Mouse (Mus musculus): ENCODE data around the gene Aass.
"Not testable (repeated sequence)": the region's sequence is repeated elsewhere in the genome, so short reads cannot be mapped to it uniquely, and the experiment has no call there.

Gene Aass

DNA sequence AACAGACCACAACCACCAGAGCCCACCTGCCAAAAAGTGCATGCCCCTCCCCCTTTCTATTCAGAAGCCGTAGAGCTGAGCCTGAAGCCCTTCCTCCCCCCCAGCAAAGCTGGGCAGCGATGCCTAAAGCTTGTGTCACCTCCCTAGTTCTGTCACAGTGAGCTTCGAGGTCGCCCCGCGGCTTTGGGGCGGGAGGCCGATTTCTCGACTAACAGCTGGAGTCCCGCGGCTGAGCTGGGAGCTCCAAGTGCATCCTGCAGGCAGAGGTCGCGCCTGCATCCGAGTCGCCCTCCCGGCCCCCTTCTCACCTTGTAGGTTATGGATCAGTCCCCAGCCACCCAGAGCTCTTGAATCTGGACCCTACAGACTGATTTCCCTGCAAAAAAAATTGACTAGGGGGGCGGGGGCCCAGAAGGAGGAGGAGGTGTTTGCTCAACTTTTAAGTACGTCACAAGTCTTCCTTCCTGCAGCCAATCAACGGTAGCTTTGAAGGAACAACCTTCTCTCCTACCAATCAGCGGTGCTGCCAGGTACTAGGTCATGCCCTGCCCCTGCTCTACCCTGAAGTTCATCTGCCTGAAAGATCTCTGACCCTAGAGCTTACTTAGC is at the start of gene Aass:
Gene Aass (minus strand): TSS at position 414 of the 609 bp plus-strand sequence.
- DNase-seq = peak; percentile 34

- peak; percentile 61 to 72 for DNase-seq
These were observed 47.3 kb upstream of the Aass start for GRCm38 (mm10) chr6:23180096-23180495.

GRCm38 (mm10) chr6:23163824-23164223 is 31.0 kb upstream of the Aass start:
- not testable (repeated sequence) for DNase-seq

GRCm38 (mm10) chr6:23156357-23156756 is 23.6 kb upstream of the Aass start:
- DNase-seq = not testable (repeated sequence)

- no peak for DNase-seq
These were observed 20.3 kb upstream of the Aass start for GRCm38 (mm10) chr6:23153112-23153511.

GRCm38 (mm10) chr6:23147221-23147620 is 14.4 kb upstream of the Aass start:
- DNase-seq = no peak

DNA sequence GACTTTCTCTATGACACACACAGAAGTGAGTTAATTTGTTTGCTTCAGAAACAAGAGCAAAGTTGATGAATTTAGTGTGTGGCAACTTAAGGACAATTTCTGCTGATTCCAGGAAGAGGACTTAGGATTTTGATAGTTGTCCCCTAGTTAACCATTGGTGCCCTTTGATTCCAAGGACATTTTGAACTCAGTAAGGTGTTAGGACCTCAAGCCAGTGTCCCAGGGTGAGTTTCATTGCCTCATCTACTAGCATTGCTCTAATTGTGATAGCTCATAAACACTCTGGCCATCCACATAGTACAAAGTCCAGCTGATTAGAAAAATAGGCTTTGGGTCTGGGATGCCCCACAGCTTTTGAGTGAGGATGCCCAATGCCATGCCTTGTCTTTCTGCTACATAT is 11.2 kb upstream of the Aass start:
- no peak for DNase-seq

GRCm38 (mm10) chr6:23131015-23131414 is 1.8 kb downstream of the Aass start:
- DNase-seq = no peak

GRCm38 (mm10) chr6:23129201-23129600 is 3.6 kb downstream of the Aass start:
- peak; percentile 9 to 13 for DNase-seq

DNA sequence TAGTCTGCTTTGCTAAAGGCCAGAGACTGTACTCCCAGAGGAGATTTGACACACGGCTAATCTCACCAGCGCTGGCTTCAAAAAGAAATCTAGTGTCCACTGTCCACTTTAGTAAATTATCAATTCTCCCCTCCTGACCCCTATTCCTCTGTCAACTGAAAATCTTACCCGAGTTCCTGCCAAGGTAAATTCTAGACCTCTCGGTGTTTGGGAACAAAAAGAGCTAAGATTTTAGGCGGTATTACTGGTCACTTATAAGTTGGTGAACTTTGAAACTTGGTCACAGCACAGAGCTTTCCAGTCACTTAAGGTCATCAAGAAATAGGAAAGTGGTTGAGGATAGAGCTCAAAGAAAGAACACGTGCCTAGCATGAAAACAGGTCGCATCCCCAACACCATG is 6.1 kb downstream of the Aass start:
- no peak for DNase-seq

GRCm38 (mm10) chr6:23125831-23126230 is 7.0 kb downstream of the Aass start:
- DNase-seq = no peak

DNA sequence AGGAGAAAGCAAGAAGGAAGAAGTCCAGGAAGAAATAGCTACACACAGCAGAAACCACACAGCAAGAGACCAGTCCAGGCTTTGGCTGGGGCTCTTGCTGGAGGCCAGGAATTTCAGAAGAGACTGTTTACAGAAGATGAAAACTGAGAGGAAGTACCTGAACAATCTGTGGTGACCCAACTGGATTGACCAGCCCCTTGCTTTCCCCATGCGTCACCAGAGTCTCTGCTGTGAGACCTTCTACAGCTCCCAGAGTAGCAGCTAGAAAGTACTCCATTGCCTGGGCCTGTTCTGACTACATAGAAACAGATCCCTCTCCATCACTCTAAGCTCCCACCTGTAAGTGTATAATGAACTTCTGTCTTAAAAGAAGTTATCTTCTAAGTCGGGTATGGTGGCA is 8.0 kb downstream of the Aass start:
- no peak for DNase-seq

DNA sequence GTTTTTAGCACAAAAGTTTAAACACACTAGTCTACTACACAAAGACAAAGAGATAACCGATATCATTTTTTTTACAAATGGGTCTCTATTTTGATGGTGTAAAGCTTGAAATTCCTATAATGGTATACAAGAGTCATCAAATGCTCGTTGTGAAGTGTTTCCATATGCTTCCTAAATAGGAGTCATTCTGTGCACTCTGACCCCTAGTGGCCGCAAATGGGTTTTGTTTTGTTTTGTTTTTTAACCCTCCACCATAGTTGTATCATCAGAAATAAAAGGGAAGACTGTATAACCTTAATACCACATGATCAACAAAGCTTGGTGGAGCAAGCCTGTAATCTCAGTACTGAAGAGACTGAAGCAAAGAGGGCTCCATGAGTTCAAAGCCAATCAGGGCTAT is 9.9 kb downstream of the Aass start:
- peak; percentile 35 to 46 for DNase-seq

DNA sequence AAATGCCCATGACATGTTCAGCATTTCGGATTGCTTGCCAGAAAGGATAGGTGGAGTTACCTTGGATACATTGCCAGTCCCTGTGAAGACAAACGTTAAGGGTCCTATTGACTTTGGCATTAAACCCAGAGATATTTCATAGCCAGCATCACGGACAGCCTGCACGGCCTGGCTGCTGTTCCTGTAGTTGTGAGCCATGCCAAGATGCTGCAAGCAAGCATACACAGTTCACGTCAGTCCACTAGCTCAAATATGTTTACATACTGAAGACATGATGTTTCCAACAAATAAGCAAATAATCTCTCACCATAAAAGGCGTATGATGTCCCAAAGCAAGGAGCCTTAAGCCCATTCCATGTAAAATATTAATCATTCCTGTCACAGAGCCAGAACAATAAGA is 18.0 kb downstream of the Aass start:
- DNase-seq = peak; percentile 51 to 63

GRCm38 (mm10) chr6:23107069-23107468 is 25.7 kb downstream of the Aass start:
- no peak for DNase-seq

- no peak for DNase-seq
These were observed 26.4 kb downstream of the Aass start for GRCm38 (mm10) chr6:23106373-23106772.

- DNase-seq = not testable (repeated sequence)
These were observed 42.3 kb downstream of the Aass start for GRCm38 (mm10) chr6:23090346-23091055.

- DNase-seq = not testable (repeated sequence)
These were observed 43.5 kb downstream of the Aass start for GRCm38 (mm10) chr6:23089292-23089691.

DNA sequence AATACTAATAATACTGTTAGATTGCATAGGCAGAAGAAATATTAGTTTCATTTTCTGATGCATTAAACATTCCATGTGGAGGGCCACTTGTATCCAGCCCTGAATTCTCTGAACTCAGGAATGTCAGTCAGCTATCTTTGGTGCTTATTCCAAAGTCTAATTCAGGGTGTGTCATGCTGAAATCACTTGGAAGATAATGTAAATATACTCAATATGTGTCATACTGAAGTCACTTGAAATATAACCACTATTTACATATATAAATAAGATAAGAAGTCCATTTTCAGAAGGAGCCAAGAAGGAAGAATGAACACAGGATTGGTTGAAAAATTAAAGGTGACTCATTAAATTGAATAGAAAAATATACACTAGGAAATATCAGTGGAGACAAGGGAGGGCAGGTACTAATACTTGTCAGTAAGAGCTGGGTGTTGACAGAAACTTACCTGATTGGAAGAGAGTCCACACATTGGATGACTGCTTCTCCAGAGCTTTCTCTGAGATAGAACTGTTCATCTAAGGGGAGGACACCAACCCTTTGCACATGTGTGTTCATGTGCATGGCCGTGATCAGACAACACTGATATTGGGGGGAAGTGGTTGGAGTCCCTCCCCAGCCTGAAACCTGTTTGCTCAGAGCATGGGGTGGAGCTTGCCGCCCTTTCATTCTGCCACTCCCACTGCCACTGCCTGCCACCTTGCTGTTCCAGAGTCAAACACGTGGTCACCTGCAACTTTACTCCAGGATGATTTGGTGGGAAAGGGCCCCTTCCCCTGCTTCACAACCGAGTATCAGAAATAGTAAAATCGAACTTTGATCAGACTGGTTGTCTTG is 48.0 kb downstream of the Aass start:
- DNase-seq = no peak

DNA sequence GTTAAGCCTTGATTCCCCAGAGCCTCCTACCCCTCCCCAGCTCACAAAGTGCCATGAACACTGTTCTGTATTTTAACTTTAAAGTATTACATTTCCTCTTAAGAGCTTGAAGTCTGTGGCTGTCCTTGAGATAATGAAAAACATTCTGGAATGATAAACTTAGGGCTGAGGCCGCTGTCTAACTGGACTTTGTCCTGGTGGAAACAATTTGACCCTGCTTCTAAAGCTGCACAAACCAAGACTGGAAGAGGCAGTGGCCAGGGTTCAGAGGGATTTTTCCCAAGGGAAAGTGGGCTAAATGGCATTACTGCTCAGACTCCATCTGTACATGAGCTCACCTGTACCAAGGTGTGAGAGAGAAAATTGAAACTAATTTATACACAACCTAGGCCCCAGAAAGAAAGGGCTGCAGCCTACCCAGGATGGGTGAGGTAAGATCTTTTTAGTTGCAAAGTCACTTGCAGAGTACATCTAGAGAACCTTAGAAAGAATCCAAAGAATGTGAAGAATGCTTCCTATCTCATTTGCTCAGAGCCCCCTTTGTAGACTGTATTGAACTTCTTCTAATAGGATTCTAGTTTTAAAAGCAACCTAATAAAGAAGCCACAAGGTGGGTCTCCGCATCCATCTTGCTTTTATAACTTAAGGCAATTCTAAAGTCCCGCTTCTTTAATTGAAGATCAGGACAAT is 52.6 kb downstream of the Aass start:
- no peak for DNase-seq

GRCm38 (mm10) chr6:23078273-23078672 is 54.5 kb downstream of the Aass start:
- no peak for DNase-seq

DNA sequence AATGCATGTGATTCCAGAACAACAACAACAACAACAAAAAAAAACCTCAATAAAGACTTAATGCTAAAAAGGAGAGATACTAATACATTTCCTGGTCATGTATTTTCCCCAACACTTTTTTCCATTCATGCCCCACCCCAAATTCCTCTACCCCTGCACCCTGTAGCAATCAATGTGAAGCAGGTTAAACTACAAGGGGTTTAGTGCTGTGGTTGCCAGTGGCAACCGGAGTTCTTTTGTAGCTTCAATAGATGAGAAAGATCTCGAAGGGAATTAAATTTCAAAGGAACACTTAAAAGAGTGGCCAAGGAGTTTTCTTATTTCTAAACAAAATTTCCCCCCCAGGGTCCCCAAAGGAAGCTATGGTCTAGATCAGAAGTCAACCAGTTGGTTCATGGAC is 56.7 kb downstream of the Aass start:
- DNase-seq = no peak

- DNase-seq = no peak
These were observed 77.1 kb downstream of the Aass start for GRCm38 (mm10) chr6:23055734-23056133.
